Mouse (Mus musculus) erythroblast, embryonic 14.5 days (primary cell): ENCODE measurements around the gene Zfp239.

Source experiments
- GATA1 ChIP-seq: IDR thresholded peaks from 2 replicates; pipeline ENCODE4 v1.6.1; 2012; ENCODE audit warnings: low read length, inconsistent platforms, mixed read lengths
- TAL1 ChIP-seq: IDR thresholded peaks from 3 replicates; pipeline ENCODE4 v1.6.1; 2012; ENCODE audit warnings: low read length, inconsistent platforms, mixed read lengths

- TF ChIP-seq GATA1 (no peak), TAL1 (no peak)
Measured at GRCm38 (mm10) chr6:117917576-117917975, 55.7 kb downstream of the Zfp239 start.
